8 mouse cellular contexts compared by ENCODE assay signal in genomic region chr2:166097443-166098291, GRCm38 (mm10). TPM values are rescaled to one million over a fixed set of nuclear protein-coding genes. Genes with fewer than 3 reads are reported as not detected.
A peak's percentile ranks its signal among the peaks of the same experiment; 100 is the strongest.
DNase-seq lines count a peak whose midpoint lies in the region; ATAC-seq and TF ChIP-seq lines count a peak whose summit lies in the region.

No protein-coding gene starts in this region.

- TF ChIP-seq CTCF in E14TG2a.4 (conservative IDR thresholded peaks at IDR 0.05; ENCODE audit: low read length), result peak; percentile 49

- 68% methylated on average over 18 of the region's 18 CpGs for WGBS in midbrain, embryonic 16.5 days

- peaks cover 26% of the 10 kb centered on the region for H3K4me1 ChIP-seq in E14TG2a.4 (replicated peaks; ENCODE audit: low read depth, low read length)
- peaks cover 9% of the 10 kb centered on the region for H3K4me1 ChIP-seq in midbrain, embryonic 16.5 days (ENCODE audit: control insufficient read depth, insufficient read depth, low read length)

- 0 out of 2 replicates have a peak overlapping the region, but pooled peaks have one; percentile 11 for H3K9ac ChIP-seq in midbrain, embryonic 16.5 days (ENCODE audit: low read depth, low read length)

- H3K36me3 ChIP-seq in E14TG2a.4 (ENCODE audit: insufficient read depth, low read length), result peaks cover 72% of the 10 kb centered on the region
- H3K36me3 ChIP-seq in midbrain, embryonic 16.5 days (ENCODE audit: control insufficient read depth, insufficient read depth, low read length), result peaks cover 10% of the 10 kb centered on the region

- no peak for ATAC-seq in midbrain, embryonic 16.5 days

- 0 out of 2 replicates have a peak, but pooled peaks cover 4% of the 10 kb centered on the region for H3K9me3 ChIP-seq in E14TG2a.4 (ENCODE audit: low read length)
- no peaks in the 10 kb centered on the region for H3K9me3 ChIP-seq in midbrain, embryonic 16.5 days (replicated peaks; ENCODE audit: control insufficient read depth, low read length, poor library complexity, severe bottlenecking)

- no peak overlapping the region for H3K4me3 ChIP-seq in E14TG2a.4 (replicated peaks; ENCODE audit: low read length)
- H3K4me3 ChIP-seq in midbrain, embryonic 16.5 days (ENCODE audit: low read depth, low read length), result no peak overlapping the region

- H3K27ac ChIP-seq in midbrain, embryonic 16.5 days (ENCODE audit: low read length), result peak overlapping the region; percentile 47

- no peak overlapping the region for H3K4me2 ChIP-seq in midbrain, embryonic 16.5 days (ENCODE audit: low read length)

- H3K27me3 ChIP-seq in E14TG2a.4 (ENCODE audit: insufficient read depth, low read length), result no peaks in the 10 kb centered on the region
- no peaks in the 10 kb centered on the region for H3K27me3 ChIP-seq in midbrain, embryonic 16.5 days (ENCODE audit: control insufficient read depth, insufficient read depth, low read depth, low read length)

- peak; percentile 58 to 70 for DNase-seq in heart, adult 18-20 months
- no peak for DNase-seq in heart, adult 8-10 months (ENCODE audit: low spot score)
- DNase-seq in embryo, embryonic 10.5 days (ENCODE audit: low spot score), result peak; percentile 67
- peak; percentile 69 for DNase-seq in induced T-regulatory cell, adult 2 months (ENCODE audit: low read depth)
- DNase-seq in layer of hippocampus, postnatal 36 days, result no peak
- no peak for DNase-seq in left cerebral cortex, adult 8-10 months (ENCODE audit: low spot score in 2 of 2)

RNA-seq across cellular contexts. Expression of gene Sulf2, which starts 57.8 kb away (rescaled TPM):
- 10 to 100 TPM; 39.7 to 40.6 TPM for total RNA-seq in heart, adult 18-20 months (2021)
- 10 to 100 TPM; 35.9 to 47.8 (median 41.1) TPM for total RNA-seq in heart, adult 8-10 months (2022)
- 88.1 and 94.5 TPM in 2 replicates for polyA plus RNA-seq in midbrain, embryonic 16.5 days (2015; fragmentation: Nextera tagmentation; extraction: Ambion mirVana)
- 100 to 1,000 TPM; 110 to 111 TPM for total RNA-seq in layer of hippocampus, postnatal 36 days (2021)
- total RNA-seq in left cerebral cortex, adult 8-10 months (2022), result 10 to 100 TPM; 87.4 to 91.5 (median 88.6) TPM

Comparison
In these comparisons a context has a peak if more than half of its experiments do, and no peak if none do; other contexts are left out.
1. DNase-seq: peak in heart, adult 18-20 months (2 of 2), embryo, embryonic 10.5 days (single experiment) and induced T-regulatory cell, adult 2 months (single experiment); none in heart, adult 8-10 months (single experiment), layer of hippocampus, postnatal 36 days (0 of 2) and left cerebral cortex, adult 8-10 months (0 of 2).